Mouse (Mus musculus): Measurements from ENCODE around the gene Pdzd2. TPM values are rescaled to one million over a fixed set of nuclear protein-coding genes. Genes with fewer than 3 reads are reported as not detected.

Gene Pdzd2
- polyA plus RNA-seq, 2 experiments: 0.19 to 0.89 TPM

DNA sequence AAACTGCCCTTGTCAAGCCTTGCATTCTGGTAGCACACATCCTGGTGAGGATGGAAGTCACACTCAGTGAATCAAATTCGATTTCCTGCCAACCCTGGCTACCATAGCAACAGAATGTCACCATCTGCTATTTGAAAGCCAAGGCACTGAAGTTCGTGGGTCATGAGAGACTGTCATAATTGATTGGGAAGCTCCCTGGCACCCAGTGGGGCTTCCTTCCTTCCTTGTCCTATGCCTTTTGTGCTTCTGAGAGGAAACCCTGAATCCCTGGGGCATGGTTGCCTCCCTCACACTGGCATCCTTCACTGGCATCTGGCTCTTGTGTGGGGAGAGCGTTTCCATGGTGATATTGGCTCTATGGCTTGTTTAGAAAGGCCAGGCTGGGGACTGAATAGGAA is 373.7 kb downstream of the Pdzd2 start:
- TF ChIP-seq CTCF (IDR thresholded peaks at IDR 0.05; ENCODE audit: low read depth) (no peak), EP300 (IDR thresholded peaks at IDR 0.05; ENCODE audit: low read depth) (no peak)
- no peaks in the 10 kb centered on the region for H3K27me3 ChIP-seq (ENCODE audit: control insufficient read depth, insufficient read depth, low read length)
- no peak for DNase-seq (ENCODE audit: low read depth in 3 of 3, low spot score in 3 of 3)
- peaks cover 20 to 29% of the 10 kb centered on the region in 2 experiments for H3K4me1 ChIP-seq (replicated peaks; ENCODE audit: control insufficient read depth in 2 of 2, insufficient read depth in 2 of 2, low read length in 1 of 2)
- no peak overlapping the region for H3K9ac ChIP-seq (replicated peaks)
- H3K36me3 ChIP-seq (replicated peaks; ENCODE audit: control insufficient read depth, insufficient read depth, low read depth): no peaks in the 10 kb centered on the region
- no peak overlapping the region for H3K27ac ChIP-seq
- no peak overlapping the region for H3K4me2 ChIP-seq (ENCODE audit: low read depth)
- 44% methylated on average over 3 of the region's 3 CpGs for WGBS (ENCODE audit: insufficient replicate concordance)
- H3K9me3 ChIP-seq (ENCODE audit: control insufficient read depth, low read length): no peaks in the 10 kb centered on the region
- ATAC-seq (ENCODE audit: insufficient read depth): no peak
- H3K4me3 ChIP-seq (ENCODE audit: insufficient read depth in 1 of 2, low read depth in 2 of 2, low read length in 2 of 2): no peak overlapping the region

DNA sequence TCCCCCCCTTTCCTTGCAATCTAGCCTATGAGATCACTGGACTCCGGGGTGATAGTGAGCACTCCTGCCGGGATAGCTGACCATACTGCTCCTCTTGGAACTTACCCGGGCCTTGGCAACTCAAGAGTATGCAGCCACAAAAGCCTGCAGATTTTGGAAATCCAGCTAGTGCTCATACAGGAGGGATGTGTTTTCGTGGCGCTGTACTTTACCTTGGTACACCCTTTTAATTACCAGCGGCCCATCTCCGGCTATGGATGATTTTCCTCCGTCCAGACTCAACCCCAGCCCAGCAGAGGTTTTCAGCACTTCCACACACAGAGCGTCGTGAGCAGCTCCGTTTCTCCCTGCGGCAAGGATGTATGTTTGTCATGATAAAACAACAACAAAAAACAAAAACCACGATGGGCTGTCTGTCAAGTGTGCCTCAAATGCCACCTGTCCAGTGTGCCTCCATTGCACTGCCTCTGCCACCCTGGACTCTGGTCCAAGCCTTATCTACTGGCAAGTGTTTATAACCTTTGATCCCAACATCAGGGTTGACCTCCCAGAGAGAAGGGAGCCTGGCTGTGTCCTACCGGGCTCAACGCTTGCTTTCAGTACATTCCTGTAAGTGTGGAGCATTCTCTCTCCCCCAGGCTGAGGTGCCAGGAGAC is 374.2 kb downstream of the Pdzd2 start:
- no peaks in the 10 kb centered on the region for H3K36me3 ChIP-seq (replicated peaks; ENCODE audit: control insufficient read depth, insufficient read depth, low read depth)
- H3K9ac ChIP-seq (replicated peaks): no peak overlapping the region
- ATAC-seq (ENCODE audit: insufficient read depth) (no peak), DNase-seq (ENCODE audit: low read depth in 3 of 3, low spot score in 3 of 3) (no peak)
- H3K4me1 ChIP-seq (replicated peaks; ENCODE audit: control insufficient read depth in 2 of 2, insufficient read depth in 2 of 2, low read length in 1 of 2): peaks cover 20 to 29% of the 10 kb centered on the region in 2 experiments
- H3K27ac ChIP-seq: no peak overlapping the region
- no peak overlapping the region for H3K4me3 ChIP-seq (ENCODE audit: insufficient read depth in 1 of 2, low read depth in 2 of 2, low read length in 2 of 2)
- no peak overlapping the region for H3K4me2 ChIP-seq (ENCODE audit: low read depth)
- H3K27me3 ChIP-seq (ENCODE audit: control insufficient read depth, insufficient read depth, low read length): no peaks in the 10 kb centered on the region
- no peak for TF ChIP-seq CTCF (IDR thresholded peaks at IDR 0.05; ENCODE audit: low read depth)
- TF ChIP-seq EP300 (IDR thresholded peaks at IDR 0.05; ENCODE audit: low read depth): no peak
- 62% methylated on average over 15 of the region's 15 CpGs for WGBS (ENCODE audit: insufficient replicate concordance)
- H3K9me3 ChIP-seq (ENCODE audit: control insufficient read depth, low read length): no peaks in the 10 kb centered on the region

DNA sequence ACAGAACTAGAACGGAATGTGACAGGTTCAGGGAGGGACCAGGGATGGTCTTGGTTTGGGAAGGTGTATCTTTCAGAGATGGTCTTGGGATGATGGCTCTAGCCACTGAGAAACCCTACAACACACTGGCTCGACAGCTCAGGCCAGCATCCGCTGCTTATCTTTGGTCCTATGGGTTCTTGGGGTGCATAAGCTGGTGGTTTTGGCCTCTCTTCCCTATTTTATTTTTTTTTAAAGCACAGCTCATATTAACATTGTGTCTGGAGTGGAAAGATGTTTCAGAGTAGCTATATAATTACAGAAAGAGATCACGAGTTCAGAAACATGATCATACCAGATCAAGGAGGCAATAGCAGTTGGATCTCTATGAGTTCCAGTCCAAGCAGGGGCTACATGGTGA is 375.6 kb downstream of the Pdzd2 start:
- H3K4me3 ChIP-seq (ENCODE audit: insufficient read depth in 1 of 2, low read depth in 2 of 2, low read length in 2 of 2): no peak overlapping the region
- whole genome bisulfite sequencing (ENCODE audit: insufficient replicate concordance): 64% methylated on average over 4 of the region's 4 CpGs
- H3K4me1 ChIP-seq (replicated peaks; ENCODE audit: control insufficient read depth in 2 of 2, insufficient read depth in 2 of 2, low read length in 1 of 2): peaks cover 20 to 29% of the 10 kb centered on the region in 2 experiments
- no peak overlapping the region for H3K4me2 ChIP-seq (ENCODE audit: low read depth)
- TF ChIP-seq CTCF (IDR thresholded peaks at IDR 0.05; ENCODE audit: low read depth): no peak
- TF ChIP-seq EP300 (IDR thresholded peaks at IDR 0.05; ENCODE audit: low read depth): no peak
- no peak overlapping the region for H3K27ac ChIP-seq
- DNase-seq (ENCODE audit: low read depth in 3 of 3, low spot score in 3 of 3) (no peak), ATAC-seq (ENCODE audit: insufficient read depth) (no peak)
- no peaks in the 10 kb centered on the region for H3K27me3 ChIP-seq (ENCODE audit: control insufficient read depth, insufficient read depth, low read length)
- H3K36me3 ChIP-seq (replicated peaks; ENCODE audit: control insufficient read depth, insufficient read depth, low read depth): no peaks in the 10 kb centered on the region
- H3K9me3 ChIP-seq (ENCODE audit: control insufficient read depth, low read length): no peaks in the 10 kb centered on the region
- H3K9ac ChIP-seq (replicated peaks): no peak overlapping the region

DNA sequence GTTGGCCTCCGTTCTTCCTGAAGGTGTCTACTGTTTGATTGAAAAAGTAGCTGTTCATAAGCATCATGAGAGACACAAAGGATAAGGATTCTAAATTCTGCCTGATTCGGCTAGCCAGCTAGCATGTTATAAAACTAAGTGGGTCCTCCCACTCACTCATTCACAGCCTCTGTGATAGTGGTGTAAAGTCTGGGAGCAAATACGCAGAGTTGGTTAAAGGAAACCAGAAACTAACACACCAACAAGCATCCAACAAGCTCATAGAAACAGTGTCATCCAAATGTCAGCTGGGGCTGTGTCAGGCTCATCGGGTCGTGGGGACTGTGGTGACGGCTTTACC is 377.1 kb downstream of the Pdzd2 start:
- H3K36me3 ChIP-seq (replicated peaks; ENCODE audit: control insufficient read depth, insufficient read depth, low read depth): no peaks in the 10 kb centered on the region; the same call in 1 of the 2 replicates

DNA sequence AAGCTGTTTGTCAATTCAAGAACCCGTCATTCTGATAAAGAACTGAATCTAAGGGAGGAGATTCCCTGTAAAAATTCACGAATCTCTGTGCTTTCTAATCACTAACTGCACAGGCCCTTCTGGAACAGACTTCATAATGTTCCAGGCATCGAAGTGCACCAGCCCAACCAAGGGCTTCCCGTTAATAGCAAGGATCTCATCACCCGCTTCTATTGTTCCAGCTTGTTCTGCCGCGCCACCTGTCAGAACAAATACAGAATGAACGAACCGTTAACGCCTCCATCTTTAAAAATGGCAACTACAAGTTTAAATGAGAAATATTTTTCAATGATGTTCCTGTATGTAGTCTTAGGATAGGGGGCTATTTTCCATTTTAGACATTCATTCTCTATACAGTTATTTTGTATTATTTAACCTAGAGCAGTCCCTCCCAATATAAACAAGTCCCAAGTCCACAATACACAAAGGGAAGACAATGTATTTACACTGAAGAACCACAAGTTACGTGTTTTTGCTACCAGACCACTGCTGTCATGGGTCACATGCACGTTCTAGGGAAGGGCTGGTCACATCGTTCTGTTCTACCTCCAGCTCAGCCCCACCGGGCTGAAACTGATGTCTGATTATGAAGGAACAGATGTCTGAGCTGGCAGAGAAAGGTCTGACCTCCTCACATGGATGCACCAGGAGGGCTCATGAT is 377.6 kb downstream of the Pdzd2 start:
- ATAC-seq (ENCODE audit: insufficient read depth) (no peak), DNase-seq (ENCODE audit: low read depth in 3 of 3, low spot score in 3 of 3) (no peak)
- no peak overlapping the region for H3K4me2 ChIP-seq (ENCODE audit: low read depth)
- no peak overlapping the region for H3K4me3 ChIP-seq (ENCODE audit: insufficient read depth in 1 of 2, low read depth in 2 of 2, low read length in 2 of 2)
- H3K27me3 ChIP-seq (ENCODE audit: control insufficient read depth, insufficient read depth, low read length): no peaks in the 10 kb centered on the region
- H3K27ac ChIP-seq: no peak overlapping the region
- TF ChIP-seq CTCF (IDR thresholded peaks at IDR 0.05; ENCODE audit: low read depth) (no peak), EP300 (IDR thresholded peaks at IDR 0.05; ENCODE audit: low read depth) (no peak)
- H3K9me3 ChIP-seq (ENCODE audit: control insufficient read depth, low read length): no peaks in the 10 kb centered on the region
- no peak overlapping the region for H3K9ac ChIP-seq (replicated peaks)
- peaks cover 5 to 16% of the 10 kb centered on the region in 2 experiments; a peak in 3 of 4 replicates for H3K4me1 ChIP-seq (replicated peaks; ENCODE audit: control insufficient read depth in 2 of 2, insufficient read depth in 2 of 2, low read length in 1 of 2)
- no peaks in the 10 kb centered on the region; the same call in 1 of the 2 replicates for H3K36me3 ChIP-seq (replicated peaks; ENCODE audit: control insufficient read depth, insufficient read depth, low read depth)
- WGBS (ENCODE audit: insufficient replicate concordance): 77% methylated on average over 14 of the region's 14 CpGs

More for the DNA sequence above, 377.1 kb downstream of the Pdzd2 start:
- H3K4me2 ChIP-seq (ENCODE audit: low read depth): no peak overlapping the region
- no peak overlapping the region for H3K4me3 ChIP-seq (ENCODE audit: insufficient read depth in 1 of 2, low read depth in 2 of 2, low read length in 2 of 2)
- no peaks in the 10 kb centered on the region for H3K9me3 ChIP-seq (ENCODE audit: control insufficient read depth, low read length)
- no peaks in the 10 kb centered on the region for H3K27me3 ChIP-seq (ENCODE audit: control insufficient read depth, insufficient read depth, low read length)
- no peak for DNase-seq (ENCODE audit: low read depth in 3 of 3, low spot score in 3 of 3)
- no peak overlapping the region for H3K9ac ChIP-seq (replicated peaks)
- H3K27ac ChIP-seq: no peak overlapping the region
- ATAC-seq (ENCODE audit: insufficient read depth): no peak
- 83% methylated on average over 6 of the region's 6 CpGs for WGBS (ENCODE audit: insufficient replicate concordance)
- TF ChIP-seq EP300 (IDR thresholded peaks at IDR 0.05; ENCODE audit: low read depth): no peak
- TF ChIP-seq CTCF (IDR thresholded peaks at IDR 0.05; ENCODE audit: low read depth): no peak
- peaks cover 10 to 20% of the 10 kb centered on the region in 2 experiments for H3K4me1 ChIP-seq (replicated peaks; ENCODE audit: control insufficient read depth in 2 of 2, insufficient read depth in 2 of 2, low read length in 1 of 2)
